Mouse (Mus musculus) T-cell, adult 66 days (primary cell): ENCODE results near the gene Slc44a2. TPM values are rescaled to one million over a fixed set of nuclear protein-coding genes. Genes with fewer than 3 reads are reported as not detected.

Source experiments
- total RNA-seq, 2 experiments: library from RNA; stranded (reverse); gene quantifications; 3 replicates in 1 of 2; 4 replicates in 1 of 2; pipeline ENCODE4 v1.2.4; 2023

Gene Slc44a2
- total RNA-seq = 100 to 1,000 TPM; 379 to 394 TPM

GRCm38 (mm10) chr9:21320619-21321512, at the start of gene Slc44a2:
Gene Slc44a2, plus strand, starts transcription at chr9:21320698.

GRCm38 (mm10) chr9:21287571-21288402, 32.7 kb upstream of the Slc44a2 start, which contains the start of gene Kri1:
Gene Kri1, minus strand, starts transcription at chr9:21287969.

GRCm38 (mm10) chr9:21291022-21291787, 29.3 kb upstream of the Slc44a2 start, which contains the start of gene Cdkn2d:
Gene Cdkn2d, minus strand, starts transcription at chr9:21291407.

GRCm38 (mm10) chr9:21312134-21312533, 8.4 kb upstream of the Slc44a2 start, which contains the start of gene Ap1m2:
Gene Ap1m2, minus strand, starts transcription at chr9:21312337.

GRCm38 (mm10) chr9:21367357-21368111, 47.0 kb downstream of the Slc44a2 start, which contains the start of gene Ilf3:
Gene Ilf3, plus strand, starts transcription at chr9:21367871.

Other genes with a start within 250 kb of the Slc44a2 start
- gene Gm49373, start 247.6 kb upstream of the Slc44a2 start, total RNA-seq = 1 to 10 TPM; 2.3 to 4.1 TPM
- gene Fdx1l, start 247.1 kb upstream of the Slc44a2 start, total RNA-seq = 10 to 100 TPM; 33.5 to 34.0 TPM
- gene Gm38431, start 228.7 kb upstream of the Slc44a2 start, total RNA-seq = 10 to 100 TPM; 12.8 to 16.0 TPM
- 100 to 1,000 TPM; 110 to 111 TPM for gene Raver1, start 228.7 kb upstream of the Slc44a2 start, total RNA-seq
- 10 to 100 TPM; 65.7 to 68.6 TPM for gene Tyk2, start 189.5 kb upstream of the Slc44a2 start, total RNA-seq
- 100 to 1,000 TPM; 132 to 148 TPM for gene Cdc37, start 170.7 kb upstream of the Slc44a2 start, total RNA-seq
- gene Pde4a, start 155.0 kb upstream of the Slc44a2 start, total RNA-seq = 1 to 10 TPM in 1 of 2 experiments, under 1 TPM in 1; 0.74 to 1.8 TPM
- 10 to 100 TPM; 35.2 to 43.8 TPM for gene Keap1, start 81.3 kb upstream of the Slc44a2 start, total RNA-seq
- gene S1pr5, start 72.3 kb upstream of the Slc44a2 start, total RNA-seq = 1 to 10 TPM; 1.1 to 1.9 TPM
- 10 to 100 TPM; 48.4 to 48.8 TPM for gene Atg4d, start 55.4 kb upstream of the Slc44a2 start, total RNA-seq
- gene Kri1, start 32.7 kb upstream of the Slc44a2 start, total RNA-seq = 100 to 1,000 TPM; 142 to 150 TPM
- gene Cdkn2d, start 29.3 kb upstream of the Slc44a2 start, total RNA-seq = 10 to 100 TPM; 48.2 to 56.3 TPM
- 1 to 10 TPM; 1.8 to 2.7 TPM for gene Ap1m2, start 8.4 kb upstream of the Slc44a2 start, total RNA-seq
- gene Ilf3, start 47.2 kb downstream of the Slc44a2 start, total RNA-seq = 100 to 1,000 TPM in 1 of 2 experiments, 10 to 100 TPM in 1; 99.5 to 106 TPM
- gene Qtrt1, start 91.1 kb downstream of the Slc44a2 start, total RNA-seq = 10 to 100 TPM; 68.8 to 72.1 TPM
- 100 to 1,000 TPM; 324 to 341 TPM for gene Dnm2, start 104.2 kb downstream of the Slc44a2 start, total RNA-seq
- 1 to 10 TPM; 2.0 to 3.1 TPM for gene Tmed1, start 189.6 kb downstream of the Slc44a2 start, total RNA-seq
- 10 to 100 TPM; 75.1 to 79.8 TPM for gene AB124611, start 205.5 kb downstream of the Slc44a2 start, total RNA-seq
- 10 to 100 TPM; 58.8 to 59.2 TPM for gene Carm1, start 226.2 kb downstream of the Slc44a2 start, total RNA-seq